Mouse (Mus musculus) thymus, postnatal 10 days (tissue): ENCODE data around the gene Alkbh4.

ENCODE experiments used
- DNase-seq, 2 experiments: peaks; one replicate each; pipeline ENCODE4 v3.0.0; 2021; ENCODE audit warnings: low spot score in 2 of 2

Alkbh4 gene

GRCm38 (mm10) chr5:136182049-136182448 is 46.1 kb downstream of the Alkbh4 start:
- no peak for DNase-seq

- no peak for DNase-seq
These were observed 46.9 kb downstream of the Alkbh4 start for GRCm38 (mm10) chr5:136182830-136183229.

- no peak for DNase-seq
These were observed 47.8 kb downstream of the Alkbh4 start for GRCm38 (mm10) chr5:136183766-136184165.

GRCm38 (mm10) chr5:136186723-136187122 is 50.8 kb downstream of the Alkbh4 start:
- peak; percentile 56 to 70 for DNase-seq
